Comparison of ENCODE assay signal across 16 mouse cellular contexts in genomic region chr7:99704736-99705519, GRCm38 (mm10). TPM values are rescaled to one million over a fixed set of nuclear protein-coding genes. Genes with fewer than 3 reads are reported as not detected.
DNase-seq lines count a peak whose midpoint lies in the region; TF ChIP-seq lines count a peak whose summit lies in the region.
"Had no signal": no experiment of that assay in that cellular context is flagged by ENCODE, and none has a peak within 500 bp of the region (broad histone marks: within the 10 kb centered on the region; RNA-seq: fewer than 3 reads in every experiment).

No protein-coding gene starts in this region.

- TF ChIP-seq CTCF in heart, adult 2 months (IDR thresholded peaks at IDR 0.05): no peak
- TF ChIP-seq CTCF in left cerebral cortex, adult 2 months (IDR thresholded peaks at IDR 0.05): no peak
- TF ChIP-seq CTCF in cortical plate, adult 2 months (IDR thresholded peaks at IDR 0.05; ENCODE audit: extremely low read depth, insufficient read depth, low read length): no peak

- no peak for TF ChIP-seq POLR2A in heart, adult 2 months (IDR thresholded peaks at IDR 0.05; ENCODE audit: insufficient read depth, low read depth, low read length)
- TF ChIP-seq POLR2A in cortical plate, adult 2 months (IDR thresholded peaks at IDR 0.05; ENCODE audit: extremely low read depth, insufficient read depth, low read length): no peak

- intact Hi-C loops in heart, adult 2 months (cut with DNase I): no loop called here
- intact Hi-C loops in heart, postnatal 10 days (cut with DNase I): no loop called here
- intact Hi-C loops in left cerebral cortex, adult 2 months (cut with DNase I): loop anchor here (5.0 kb wide), 2 partner anchors 33 to 208 kb away; no protein-coding TSS in a partner anchor
- intact Hi-C loops in left cerebral cortex, postnatal 25 days (cut with DNase I): no loop called here

- H3K27me3 ChIP-seq in heart, adult 2 months (ENCODE audit: control insufficient read depth, insufficient read depth, low read length): no peaks in the 10 kb centered on the region
- peaks cover 12% of the 10 kb centered on the region; the same call in 1 of the 2 replicates for H3K27me3 ChIP-seq in limb, embryonic 10.5 days (ENCODE audit: low read depth, poor library complexity, severe bottlenecking)
- H3K27me3 ChIP-seq: stomach, embryonic 15.5 days had no signal

- no peaks in the 10 kb centered on the region for H3K79me2 ChIP-seq in heart, adult 2 months (replicated peaks; ENCODE audit: control insufficient read depth, insufficient read depth, low read length)

- no peak for TF ChIP-seq EP300 in heart, adult 2 months (IDR thresholded peaks at IDR 0.05; ENCODE audit: insufficient read depth, low read depth, low read length)

- peaks cover 34% of the 10 kb centered on the region for H3K4me1 ChIP-seq in heart, adult 2 months (ENCODE audit: control insufficient read depth, insufficient read depth, low read length)
- H3K4me1 ChIP-seq in cortical plate, adult 2 months (ENCODE audit: control insufficient read depth, insufficient read depth, low read length): peaks cover 5% of the 10 kb centered on the region; the same call in 1 of the 2 replicates
- peaks cover 47% of the 10 kb centered on the region for H3K4me1 ChIP-seq in limb, embryonic 10.5 days
- H3K4me1 ChIP-seq: stomach, embryonic 15.5 days had no signal

- H3K9ac ChIP-seq in heart, adult 2 months (ENCODE audit: low read depth, low read length): peak overlapping the region; percentile 65
- H3K9ac ChIP-seq: stomach, embryonic 15.5 days had no signal

- H3K27ac ChIP-seq in heart, adult 2 months: peak overlapping the region; percentile 92
- peak overlapping the region; percentile 71 for H3K27ac ChIP-seq in left cerebral cortex, adult 2 months
- peak overlapping the region; percentile 49; the same call in 1 of the 2 replicates for H3K27ac ChIP-seq in cortical plate, adult 2 months (ENCODE audit: insufficient read depth, low read length)
- 0 out of 2 replicates have a peak overlapping the region, but pooled peaks have one; percentile 66 for H3K27ac ChIP-seq in limb, embryonic 10.5 days
- H3K27ac ChIP-seq: stomach, embryonic 15.5 days had no signal

- peaks cover 1% of the 10 kb centered on the region; the same call in 1 of the 2 replicates for H3K36me3 ChIP-seq in heart, adult 2 months (ENCODE audit: control insufficient read depth, insufficient read depth, low read length)
- no peaks in the 10 kb centered on the region for H3K36me3 ChIP-seq in limb, embryonic 10.5 days
- H3K36me3 ChIP-seq: stomach, embryonic 15.5 days had no signal

- WGBS in heart, adult 2 months: 72% methylated on average over 3 of the region's 3 CpGs
- WGBS in limb, embryonic 10.5 days: 90% methylated on average over 3 of the region's 3 CpGs

- no peaks in the 10 kb centered on the region for H3K9me3 ChIP-seq in limb, embryonic 10.5 days (replicated peaks)
- H3K9me3 ChIP-seq: stomach, embryonic 15.5 days had no signal

- H3K4me3 ChIP-seq in heart, adult 2 months: peak overlapping the region; percentile 35
- H3K4me3 ChIP-seq in left cerebral cortex, adult 2 months: peak overlapping the region; percentile 22; the same call in 1 of the 2 replicates
- 0 out of 2 replicates have a peak overlapping the region, but pooled peaks have one; percentile 18 for H3K4me3 ChIP-seq in cortical plate, adult 2 months (ENCODE audit: insufficient read depth, low read length)
- no peak overlapping the region for H3K4me3 ChIP-seq in limb, embryonic 10.5 days
- H3K4me3 ChIP-seq: stomach, embryonic 15.5 days had no signal

- DNase-seq in heart, adult 2 months: peak; percentile 30 to 40
- no peak for DNase-seq in heart, postnatal 10 days
- DNase-seq in left cerebral cortex, adult 2 months (ENCODE audit: extremely low spot score in 1 of 2, low spot score in 2 of 2): no peak
- DNase-seq in left cerebral cortex, postnatal 25 days (ENCODE audit: low spot score in 2 of 2): no peak
- DNase-seq in limb, embryonic 10.5 days (ENCODE audit: low spot score): no peak
- DNase-seq in retina, embryonic 14.5 days (ENCODE audit: low spot score): no peak
- DNase-seq: cerebellum, adult 8-10 months; layer of hippocampus, adult 9-11 months; left cerebral cortex, postnatal 4 days; right cerebral cortex, postnatal 14 days; thymus, postnatal 36 days had no signal

RNA-seq across cellular contexts. Expression of gene Slco2b1, which starts 6.2 kb away (rescaled TPM):
- total RNA-seq in heart, adult 2 months (2021): 10 to 100 TPM in 1 of 2 experiments, 1 to 10 TPM in 1; 8.5 to 10.1 TPM
- 11.7 and 14.4 TPM in 2 replicates for polyA plus RNA-seq in heart, adult 2 months (2012; rRNA removed)
- total RNA-seq in heart, postnatal 10 days (2021): 1 to 10 TPM; 8.0 to 8.7 TPM
- 10 to 100 TPM; 12.3 to 12.9 TPM for total RNA-seq in left cerebral cortex, adult 2 months (2021)
- total RNA-seq in left cerebral cortex, postnatal 25 days (2021): 10 to 100 TPM; 13.8 to 14.7 TPM
- 17.4 and 18.0 TPM in 2 replicates for polyA plus RNA-seq in cortical plate, adult 2 months (2012; rRNA removed)
- 0.92 and 1.6 TPM in 2 replicates for polyA plus RNA-seq in limb, embryonic 10.5 days (2016; fragmentation: Nextera tagmentation; extraction: Ambion mirVana)

RNA-seq across cellular contexts. Expression of gene Olfr520, which starts 25.1 kb away (rescaled TPM):
- total RNA-seq in heart, adult 2 months (2021): not detected
- polyA plus RNA-seq in heart, adult 2 months (2012; rRNA removed): not detected in 2 replicates
- total RNA-seq in heart, postnatal 10 days (2021): under 1 TPM in 1 of 2 experiments, not detected in 1; 0.31 TPM
- not detected for total RNA-seq in left cerebral cortex, adult 2 months (2021)
- not detected for total RNA-seq in left cerebral cortex, postnatal 25 days (2021)
- polyA plus RNA-seq in cortical plate, adult 2 months (2012; rRNA removed): 0.19 TPM in 1 of 2 replicates, not detected in the other
- not detected in 2 replicates for polyA plus RNA-seq in limb, embryonic 10.5 days (2016; fragmentation: Nextera tagmentation; extraction: Ambion mirVana)
- total RNA-seq: left cerebral cortex, postnatal 4 days had no signal
- polyA plus RNA-seq: heart, embryonic 14.5 days; kidney, embryonic 14.5 days; liver, embryonic 16.5 days; stomach, embryonic 15.5 days had no signal

RNA-seq across cellular contexts. Expression of gene Olfr521, which starts 58.4 kb away (rescaled TPM):
- not detected for total RNA-seq in heart, adult 2 months (2021)
- polyA plus RNA-seq in heart, adult 2 months (2012; rRNA removed): not detected in 2 replicates
- total RNA-seq in heart, postnatal 10 days (2021): not detected
- not detected for total RNA-seq in left cerebral cortex, adult 2 months (2021)
- total RNA-seq in left cerebral cortex, postnatal 25 days (2021): not detected
- not detected in 2 replicates for polyA plus RNA-seq in cortical plate, adult 2 months (2012; rRNA removed)
- polyA plus RNA-seq in limb, embryonic 10.5 days (2016; fragmentation: Nextera tagmentation; extraction: Ambion mirVana): not detected in 2 replicates
- total RNA-seq: left cerebral cortex, postnatal 4 days had no signal
- polyA plus RNA-seq: heart, embryonic 14.5 days; kidney, embryonic 14.5 days; liver, embryonic 16.5 days; stomach, embryonic 15.5 days had no signal

Comparison
In these comparisons a context has a peak if more than half of its experiments do, and no peak if none do; other contexts are left out.
1. DNase-seq: peak in heart, adult 2 months (2 of 2); none in heart, postnatal 10 days (0 of 2), left cerebral cortex, adult 2 months (0 of 2), left cerebral cortex, postnatal 25 days (0 of 2), limb, embryonic 10.5 days (single experiment) and retina, embryonic 14.5 days (single experiment).
2. Peak in every context shown above with its lines, with median percentiles within 50 percentile points of each other: H3K27ac ChIP-seq.